Mouse (Mus musculus): Measurements from ENCODE around the gene Trpv1. TPM values are rescaled to one million over a fixed set of nuclear protein-coding genes. Genes with fewer than 3 reads are reported as not detected.
A peak's percentile ranks its signal among the peaks of the same experiment; 100 is the strongest.

Gene Trpv1
- polyA plus RNA-seq, 1 experiment from 2014 or later, result not detected

DNA sequence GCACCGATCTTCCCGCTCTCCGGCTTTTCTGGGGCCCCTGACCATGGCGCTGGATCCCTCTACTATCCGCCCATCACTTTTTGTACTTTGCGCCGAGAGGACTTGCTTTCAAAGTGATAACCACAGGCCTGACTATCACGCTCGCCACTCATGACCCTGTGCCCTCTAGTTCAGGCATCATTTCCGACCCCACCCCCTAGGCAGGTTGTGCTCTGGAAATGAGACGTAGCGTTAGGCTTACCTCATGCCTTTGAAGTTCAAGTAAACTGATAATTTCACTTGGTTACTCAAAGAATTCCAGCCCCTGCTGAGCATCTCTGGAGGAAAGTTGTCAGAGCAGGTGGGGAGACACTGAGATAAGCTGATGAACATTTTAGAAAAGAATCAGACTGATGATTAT, 34.2 kb upstream of the Trpv1 start:
- ATAC-seq (ENCODE audit: low read depth), result no peak
- WGBS, result 5% methylated on average over 12 of the region's 12 CpGs

DNA sequence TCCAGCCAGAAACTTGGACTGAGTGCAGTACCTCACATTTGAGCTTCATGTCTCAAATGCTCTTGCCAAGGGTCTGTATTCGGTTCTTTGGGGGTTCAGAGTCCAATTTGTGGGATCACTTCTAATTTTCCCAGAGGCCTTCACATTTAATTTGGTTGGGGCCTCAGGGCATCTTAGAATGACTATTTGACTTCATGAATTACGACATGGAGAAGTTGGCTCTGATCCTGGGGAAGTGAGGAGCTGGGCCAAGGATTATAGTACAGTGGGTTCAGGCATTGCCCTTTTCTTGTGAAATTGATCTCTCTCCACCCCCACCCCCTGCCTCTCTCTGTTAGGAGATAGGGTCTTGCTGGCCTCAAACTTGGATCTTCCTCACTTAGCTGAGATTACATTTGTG, 33.1 kb upstream of the Trpv1 start:
- H3K4me3 ChIP-seq (ENCODE audit: low read depth, low read length), result no peak overlapping the region
- no peak overlapping the region for H3K9ac ChIP-seq (replicated peaks; ENCODE audit: low read depth, low read length)
- no peak overlapping the region for H3K4me2 ChIP-seq (ENCODE audit: low read depth, low read length)
- H3K36me3 ChIP-seq (ENCODE audit: control insufficient read depth, insufficient read depth, low read length), result no peaks in the 10 kb centered on the region
- H3K9me3 ChIP-seq (ENCODE audit: control insufficient read depth, low read length), result no peaks in the 10 kb centered on the region
- no peak overlapping the region for H3K27ac ChIP-seq (ENCODE audit: low read depth, low read length)
- ATAC-seq (ENCODE audit: low read depth), result no peak
- H3K27me3 ChIP-seq (ENCODE audit: control insufficient read depth, insufficient read depth, low read length), result no peaks in the 10 kb centered on the region
- H3K4me1 ChIP-seq (ENCODE audit: control insufficient read depth, insufficient read depth, low read length), result peaks cover 8% of the 10 kb centered on the region; the same call in 1 of the 2 replicates
- 78% methylated on average over 2 of the region's 2 CpGs for WGBS

More for the DNA sequence above, 34.2 kb upstream of the Trpv1 start:
- Histone ChIP-seq H3K27me3 (ENCODE audit: control insufficient read depth, insufficient read depth, low read length) (no peaks in the 10 kb centered on the region), H3K4me3 (ENCODE audit: low read depth, low read length) (peak overlapping the region; percentile 75), H3K4me2 (ENCODE audit: low read depth, low read length) (peak overlapping the region; percentile 91), H3K9ac (replicated peaks; ENCODE audit: low read depth, low read length) (peak overlapping the region; percentile 71), H3K4me1 (ENCODE audit: control insufficient read depth, insufficient read depth, low read length) (peaks cover 8% of the 10 kb centered on the region; the same call in 1 of the 2 replicates), H3K27ac (ENCODE audit: low read depth, low read length) (no peak overlapping the region), H3K36me3 (ENCODE audit: control insufficient read depth, insufficient read depth, low read length) (no peaks in the 10 kb centered on the region), H3K9me3 (ENCODE audit: control insufficient read depth, low read length) (no peaks in the 10 kb centered on the region)

- no peak overlapping the region for H3K4me3 ChIP-seq (ENCODE audit: low read depth, low read length)
- 31% methylated on average over 4 of the region's 4 CpGs for WGBS
- no peak for ATAC-seq (ENCODE audit: low read depth)
- no peaks in the 10 kb centered on the region for H3K36me3 ChIP-seq (ENCODE audit: control insufficient read depth, insufficient read depth, low read length)
- H3K4me1 ChIP-seq (ENCODE audit: control insufficient read depth, insufficient read depth, low read length), result peaks cover 8% of the 10 kb centered on the region; the same call in 1 of the 2 replicates
- H3K27me3 ChIP-seq (ENCODE audit: control insufficient read depth, insufficient read depth, low read length), result no peaks in the 10 kb centered on the region
- no peak overlapping the region for H3K27ac ChIP-seq (ENCODE audit: low read depth, low read length)
- no peaks in the 10 kb centered on the region for H3K9me3 ChIP-seq (ENCODE audit: control insufficient read depth, low read length)
- H3K4me2 ChIP-seq (ENCODE audit: low read depth, low read length), result no peak overlapping the region
- H3K9ac ChIP-seq (replicated peaks; ENCODE audit: low read depth, low read length), result no peak overlapping the region
These were observed 32.5 kb upstream of the Trpv1 start for GRCm38 (mm10) chr11:73201597-73201996.

- 87% methylated on average over 8 of the region's 8 CpGs for WGBS
- H3K4me3 ChIP-seq (ENCODE audit: low read depth, low read length), result no peak overlapping the region
- no peaks in the 10 kb centered on the region for H3K36me3 ChIP-seq (ENCODE audit: control insufficient read depth, insufficient read depth, low read length)
- H3K27me3 ChIP-seq (ENCODE audit: control insufficient read depth, insufficient read depth, low read length), result no peaks in the 10 kb centered on the region
- ATAC-seq (ENCODE audit: low read depth), result no peak
- H3K9ac ChIP-seq (replicated peaks; ENCODE audit: low read depth, low read length), result no peak overlapping the region
- no peak overlapping the region for H3K27ac ChIP-seq (ENCODE audit: low read depth, low read length)
- no peak overlapping the region for H3K4me2 ChIP-seq (ENCODE audit: low read depth, low read length)
- peaks cover 3% of the 10 kb centered on the region; the same call in 1 of the 2 replicates for H3K4me1 ChIP-seq (ENCODE audit: control insufficient read depth, insufficient read depth, low read length)
- H3K9me3 ChIP-seq (ENCODE audit: control insufficient read depth, low read length), result no peaks in the 10 kb centered on the region
These were observed 30.2 kb upstream of the Trpv1 start for GRCm38 (mm10) chr11:73203895-73204294.

- no peak for ATAC-seq (ENCODE audit: low read depth)
- Histone ChIP-seq H3K27ac (ENCODE audit: low read depth, low read length) (no peak overlapping the region), H3K9me3 (ENCODE audit: control insufficient read depth, low read length) (no peaks in the 10 kb centered on the region), H3K4me1 (ENCODE audit: control insufficient read depth, insufficient read depth, low read length) (no peaks in the 10 kb centered on the region), H3K4me2 (ENCODE audit: low read depth, low read length) (no peak overlapping the region), H3K36me3 (ENCODE audit: control insufficient read depth, insufficient read depth, low read length) (no peaks in the 10 kb centered on the region), H3K27me3 (ENCODE audit: control insufficient read depth, insufficient read depth, low read length) (no peaks in the 10 kb centered on the region), H3K9ac (replicated peaks; ENCODE audit: low read depth, low read length) (no peak overlapping the region), H3K4me3 (ENCODE audit: low read depth, low read length) (no peak overlapping the region)
- WGBS, result 79% methylated on average over 7 of the region's 7 CpGs
These were observed 28.9 kb upstream of the Trpv1 start for GRCm38 (mm10) chr11:73205194-73205593.

- no peak overlapping the region for H3K4me3 ChIP-seq (ENCODE audit: low read depth, low read length)
- no peak overlapping the region for H3K9ac ChIP-seq (replicated peaks; ENCODE audit: low read depth, low read length)
- no peaks in the 10 kb centered on the region for H3K4me1 ChIP-seq (ENCODE audit: control insufficient read depth, insufficient read depth, low read length)
- no peaks in the 10 kb centered on the region for H3K36me3 ChIP-seq (ENCODE audit: control insufficient read depth, insufficient read depth, low read length)
- H3K27me3 ChIP-seq (ENCODE audit: control insufficient read depth, insufficient read depth, low read length), result no peaks in the 10 kb centered on the region
- no peak overlapping the region for H3K27ac ChIP-seq (ENCODE audit: low read depth, low read length)
- WGBS, result 100% methylated on average over 2 of the region's 2 CpGs
- no peak for ATAC-seq (ENCODE audit: low read depth)
- H3K9me3 ChIP-seq (ENCODE audit: control insufficient read depth, low read length), result no peaks in the 10 kb centered on the region
- no peak overlapping the region for H3K4me2 ChIP-seq (ENCODE audit: low read depth, low read length)
These were observed 26.5 kb upstream of the Trpv1 start for GRCm38 (mm10) chr11:73207621-73208020.

DNA sequence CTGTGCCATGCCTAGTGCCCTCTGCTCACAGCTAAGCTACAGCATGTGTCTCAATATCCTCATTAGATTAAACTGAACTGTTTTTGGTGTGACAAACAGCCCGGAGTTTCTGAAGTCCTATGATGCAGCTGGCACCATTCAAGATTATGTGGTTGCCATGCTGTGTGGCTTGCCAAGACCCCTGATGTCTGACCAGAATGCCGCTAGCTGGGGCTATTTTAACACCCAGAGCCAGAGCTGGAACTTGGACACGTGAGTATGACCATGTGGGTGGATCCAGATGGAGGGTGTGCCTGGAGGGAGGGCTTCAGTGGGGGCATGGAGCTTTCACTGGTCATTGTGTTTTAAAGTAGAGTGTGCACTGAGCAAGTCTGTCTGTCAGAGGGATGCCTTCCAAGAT, 20.1 kb upstream of the Trpv1 start:
- Histone ChIP-seq H3K9me3 (ENCODE audit: control insufficient read depth, low read length) (no peaks in the 10 kb centered on the region), H3K36me3 (ENCODE audit: control insufficient read depth, insufficient read depth, low read length) (no peaks in the 10 kb centered on the region), H3K27ac (ENCODE audit: low read depth, low read length) (no peak overlapping the region), H3K9ac (replicated peaks; ENCODE audit: low read depth, low read length) (no peak overlapping the region), H3K4me2 (ENCODE audit: low read depth, low read length) (no peak overlapping the region), H3K27me3 (ENCODE audit: control insufficient read depth, insufficient read depth, low read length) (no peaks in the 10 kb centered on the region), H3K4me3 (ENCODE audit: low read depth, low read length) (no peak overlapping the region), H3K4me1 (ENCODE audit: control insufficient read depth, insufficient read depth, low read length) (no peaks in the 10 kb centered on the region)
- 71% methylated on average over 3 of the region's 3 CpGs for WGBS
- ATAC-seq (ENCODE audit: low read depth), result no peak

GRCm38 (mm10) chr11:73219671-73220070, 14.4 kb upstream of the Trpv1 start:
- no peaks in the 10 kb centered on the region for H3K36me3 ChIP-seq (ENCODE audit: control insufficient read depth, insufficient read depth, low read length)
- H3K9ac ChIP-seq (replicated peaks; ENCODE audit: low read depth, low read length), result no peak overlapping the region
- WGBS, result 72% methylated on average over 2 of the region's 2 CpGs
- H3K4me2 ChIP-seq (ENCODE audit: low read depth, low read length), result no peak overlapping the region
- no peaks in the 10 kb centered on the region for H3K27me3 ChIP-seq (ENCODE audit: control insufficient read depth, insufficient read depth, low read length)
- no peaks in the 10 kb centered on the region for H3K9me3 ChIP-seq (ENCODE audit: control insufficient read depth, low read length)
- H3K4me3 ChIP-seq (ENCODE audit: low read depth, low read length), result no peak overlapping the region
- no peak for ATAC-seq (ENCODE audit: low read depth)
- H3K27ac ChIP-seq (ENCODE audit: low read depth, low read length), result no peak overlapping the region
- H3K4me1 ChIP-seq (ENCODE audit: control insufficient read depth, insufficient read depth, low read length), result no peaks in the 10 kb centered on the region

- Histone ChIP-seq H3K27ac (ENCODE audit: low read depth, low read length) (no peak overlapping the region), H3K9ac (replicated peaks; ENCODE audit: low read depth, low read length) (no peak overlapping the region), H3K36me3 (ENCODE audit: control insufficient read depth, insufficient read depth, low read length) (no peaks in the 10 kb centered on the region), H3K9me3 (ENCODE audit: control insufficient read depth, low read length) (no peaks in the 10 kb centered on the region), H3K27me3 (ENCODE audit: control insufficient read depth, insufficient read depth, low read length) (no peaks in the 10 kb centered on the region), H3K4me1 (ENCODE audit: control insufficient read depth, insufficient read depth, low read length) (no peaks in the 10 kb centered on the region), H3K4me3 (ENCODE audit: low read depth, low read length) (no peak overlapping the region), H3K4me2 (ENCODE audit: low read depth, low read length) (no peak overlapping the region)
- 93% methylated on average over 1 of the region's 1 CpGs for WGBS
- ATAC-seq (ENCODE audit: low read depth), result no peak
These were observed 13.4 kb upstream of the Trpv1 start for GRCm38 (mm10) chr11:73220651-73221050.

DNA sequence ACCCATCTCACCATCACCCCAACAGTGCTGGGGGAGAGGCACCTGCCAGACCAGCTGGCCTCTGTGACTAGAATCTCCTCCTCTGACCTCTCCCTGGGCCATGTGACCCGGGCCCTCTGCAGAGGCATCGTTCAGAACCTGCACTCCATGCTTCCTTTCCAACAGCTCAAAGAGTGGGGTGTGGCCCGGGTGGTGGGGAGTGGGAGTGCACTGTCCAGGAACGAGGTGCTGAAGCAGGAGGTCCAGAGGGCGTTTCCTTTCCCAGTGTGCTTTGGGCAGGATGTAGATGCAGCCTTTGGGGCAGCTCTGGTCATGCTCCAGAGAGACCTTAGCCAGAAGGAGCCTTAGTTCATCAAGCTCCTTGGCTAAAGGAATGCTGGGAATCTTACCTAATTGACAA, 11.2 kb upstream of the Trpv1 start:
- H3K4me1 ChIP-seq (ENCODE audit: control insufficient read depth, insufficient read depth, low read length), result no peaks in the 10 kb centered on the region
- H3K9me3 ChIP-seq (ENCODE audit: control insufficient read depth, low read length), result no peaks in the 10 kb centered on the region
- no peaks in the 10 kb centered on the region for H3K36me3 ChIP-seq (ENCODE audit: control insufficient read depth, insufficient read depth, low read length)
- no peak overlapping the region for H3K4me3 ChIP-seq (ENCODE audit: low read depth, low read length)
- H3K9ac ChIP-seq (replicated peaks; ENCODE audit: low read depth, low read length), result no peak overlapping the region
- no peaks in the 10 kb centered on the region for H3K27me3 ChIP-seq (ENCODE audit: control insufficient read depth, insufficient read depth, low read length)
- WGBS, result 47% methylated on average over 5 of the region's 5 CpGs
- ATAC-seq (ENCODE audit: low read depth), result no peak
- H3K27ac ChIP-seq (ENCODE audit: low read depth, low read length), result no peak overlapping the region
- no peak overlapping the region for H3K4me2 ChIP-seq (ENCODE audit: low read depth, low read length)
